Mouse (Mus musculus) heart, adult 10 weeks (tissue): Measurements from ENCODE around the gene Bace2. TPM values are rescaled to one million over a fixed set of nuclear protein-coding genes. Genes with fewer than 3 reads are reported as not detected.

Source experiments
- polyA plus RNA-seq: library from polyadenylated mRNA; stranded (reverse); fragments of 350-450 nt; fragmentation: Illumina TruSeq; extraction: RNeasy Lipid Tissue Mini Kit (QIAGEN cat#74804); gene quantifications from one replicate; pipeline ENCODE4 v1.2.3, GENCODE M21; 2014; ENCODE audit warnings: low read depth, low replicate concordance

Gene Bace2
- 8.9 TPM for polyA plus RNA-seq

DNA sequence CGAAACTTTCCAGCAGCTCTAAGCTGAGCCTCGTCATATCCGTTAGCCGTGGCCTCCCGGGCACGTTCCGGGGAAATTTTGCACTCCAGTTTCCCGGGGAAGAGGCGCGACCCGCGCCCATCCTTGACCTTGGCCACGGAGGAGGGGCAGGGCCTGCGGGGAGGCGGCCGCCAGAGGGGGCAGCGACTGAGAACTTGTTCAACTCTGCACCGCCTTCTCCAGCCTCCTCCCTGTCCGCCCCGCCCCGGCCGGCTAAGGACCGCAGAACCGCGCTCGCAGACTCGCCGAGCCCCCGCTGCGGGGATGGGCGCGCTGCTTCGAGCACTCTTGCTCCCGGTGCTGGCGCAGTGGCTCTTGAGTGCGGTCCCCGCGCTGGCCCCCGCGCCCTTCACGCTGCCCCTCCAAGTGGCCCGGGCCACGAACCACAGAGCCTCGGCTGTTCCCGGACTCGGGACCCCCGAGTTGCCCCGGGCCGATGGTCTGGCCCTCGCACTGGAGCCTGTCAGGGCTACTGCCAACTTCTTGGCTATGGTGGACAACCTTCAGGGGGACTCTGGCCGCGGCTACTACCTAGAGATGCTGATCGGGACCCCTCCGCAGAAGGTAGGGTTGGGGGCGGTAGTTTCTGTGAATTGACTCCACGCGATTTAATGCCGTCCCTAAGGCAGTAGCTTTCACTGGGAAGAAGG lies at the start of gene Bace2:
Gene Bace2, plus strand, starts transcription at position 244 of the 689 bp plus-strand sequence.

DNA sequence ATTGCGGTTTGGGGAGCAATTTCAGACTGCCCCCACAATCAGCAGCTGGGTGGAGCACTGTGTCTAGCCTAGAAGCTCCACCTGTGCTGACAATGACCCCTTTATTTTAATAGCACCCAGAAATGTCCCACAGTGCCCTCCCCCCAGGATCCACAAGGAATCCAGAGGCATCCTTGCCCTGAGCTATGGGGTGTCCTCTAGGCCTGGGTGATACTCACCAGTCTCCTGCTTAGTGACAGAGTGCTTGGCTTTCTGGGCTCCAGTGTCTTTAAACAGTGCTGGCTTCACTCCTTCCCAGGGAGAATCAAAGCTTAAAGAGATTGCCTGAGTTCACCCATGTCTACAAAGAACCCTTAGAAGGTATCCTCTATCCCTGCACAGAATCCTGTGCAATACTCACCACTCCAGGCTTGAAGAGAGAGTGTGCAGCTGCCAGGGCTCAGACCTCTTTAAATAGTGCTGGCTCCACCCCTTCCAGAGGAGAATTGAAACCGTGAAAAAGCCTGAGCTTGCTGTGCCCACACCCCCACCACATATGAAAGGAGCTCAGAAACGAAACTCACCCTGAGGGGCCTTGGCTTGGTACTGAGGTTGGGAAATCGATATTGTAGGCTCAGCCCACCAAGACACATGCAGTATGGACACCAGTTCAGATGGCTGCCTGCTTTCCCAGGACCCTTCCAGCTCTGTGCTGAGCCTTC lies 106.1 kb downstream of the Bace2 start, which contains the start of gene Mx1:
Gene Mx1, minus strand, starts transcription at position 427 of the 701 bp plus-strand sequence.

Other genes with a start within 250 kb of the Bace2 start
- gene Dscam, start 186.0 kb upstream of the Bace2 start, polyA plus RNA-seq, result not detected
- gene Mx1, start 106.2 kb downstream of the Bace2 start, polyA plus RNA-seq, result 0.73 TPM
- gene Fam3b, start 158.1 kb downstream of the Bace2 start, polyA plus RNA-seq, result not detected